Mouse (Mus musculus) lung, adult 2 months (tissue): ENCODE measurements around the gene Gjb4. TPM values are rescaled to one million over a fixed set of nuclear protein-coding genes. Genes with fewer than 3 reads are reported as not detected.
A peak's percentile ranks its signal among the peaks of the same experiment; 100 is the strongest.

Experiments used
- DNase-seq: peaks from one replicate; pipeline ENCODE4 v3.0.0; 2022
- H3K4me1 ChIP-seq: fragments of 200-500 bp; 2 replicates; pipeline ENCODE4 v1.6.1; 2011; ENCODE audit warnings: low read length; ENCODE audit not compliant: control insufficient read depth, insufficient read depth
- H3K4me3 ChIP-seq: fragments of 200-500 bp; replicated peaks from 2 replicates; pipeline ENCODE3; 2011; ENCODE audit warnings: low read depth, mild to moderate bottlenecking, control low read depth, low read length; ENCODE audit errors: extremely low read depth
- CTCF ChIP-seq: fragments of 200-500 bp; IDR thresholded peaks from 2 replicates; pipeline ENCODE4 v1.5.1; 2011; ENCODE audit warnings: mild to moderate bottlenecking, low read length, control low read depth; ENCODE audit not compliant: insufficient read depth
- POLR2A ChIP-seq: fragments of 200-500 bp; IDR thresholded peaks from 2 replicates; pipeline ENCODE4 v1.6.1; 2011; ENCODE audit warnings: low read depth, mild to moderate bottlenecking, control low read depth, low read length, borderline replicate concordance; ENCODE audit errors: extremely low read depth
- WGBS: fragments of 180-500 bp; shearing (Covaris S2); methylation state at CpG from one replicate; pipeline ENCODE4 v1.1.7; 2018; 5-methylcytosine and 5-hydroxymethylcytosine counted together
- polyA plus RNA-seq: library from polyadenylated mRNA; depleted of rRNA; stranded (reverse); fragments of >200 nt; gene quantifications from 2 replicates; pipeline ENCODE4 v1.2.3, GENCODE M21; 2012

Gene Gjb4
- polyA plus RNA-seq, 1 experiment = 3.7 TPM

GRCm38 (mm10) chr4:127330181-127331100 is 23.4 kb downstream of the Gjb4 start, which contains the start of gene Gjb3:
TSS of gene Gjb3 (minus strand) at chr4:127330844.
- WGBS = 3% methylated on average over 49 of the region's 49 CpGs
- H3K4me3 ChIP-seq = no peak within 1 kb of the TSS
- DNase-seq = no peak
- TF ChIP-seq CTCF = no peak
- no peak for TF ChIP-seq POLR2A
- no peaks in the 10 kb centered on the region for H3K4me1 ChIP-seq

GRCm38 (mm10) chr4:127329751-127330150 is 24.1 kb downstream of the Gjb4 start:
- no peak for TF ChIP-seq POLR2A
- TF ChIP-seq CTCF = no peak
- no peak overlapping the region for H3K4me3 ChIP-seq
- H3K4me1 ChIP-seq = no peaks in the 10 kb centered on the region
- no peak for DNase-seq
- WGBS = 2% methylated on average over 13 of the region's 13 CpGs

GRCm38 (mm10) chr4:127329046-127329445 is 24.8 kb downstream of the Gjb4 start:
- TF ChIP-seq CTCF (no peak), POLR2A (no peak)
- H3K4me3 ChIP-seq = no peak overlapping the region
- 19% methylated on average over 3 of the region's 3 CpGs for WGBS
- no peak for DNase-seq
- no peaks in the 10 kb centered on the region for H3K4me1 ChIP-seq

- H3K4me3 ChIP-seq = no peak overlapping the region
- H3K4me1 ChIP-seq = no peaks in the 10 kb centered on the region
- no peak for DNase-seq
- WGBS = 56% methylated on average over 7 of the region's 7 CpGs
- TF ChIP-seq CTCF (no peak), POLR2A (no peak)
Measured at GRCm38 (mm10) chr4:127328378-127328777, 25.5 kb downstream of the Gjb4 start.

GRCm38 (mm10) chr4:127327749-127328148 is 26.1 kb downstream of the Gjb4 start:
- no peak for DNase-seq
- no peaks in the 10 kb centered on the region for H3K4me1 ChIP-seq
- TF ChIP-seq POLR2A = no peak
- TF ChIP-seq CTCF = no peak
- WGBS = 52% methylated on average over 6 of the region's 6 CpGs
- no peak overlapping the region for H3K4me3 ChIP-seq

- no peak for TF ChIP-seq POLR2A
- no peak for TF ChIP-seq CTCF
- H3K4me1 ChIP-seq = no peaks in the 10 kb centered on the region
- no peak overlapping the region for H3K4me3 ChIP-seq
- no peak for DNase-seq
- WGBS = 26% methylated on average over 7 of the region's 7 CpGs
Measured at GRCm38 (mm10) chr4:127327258-127327657, 26.6 kb downstream of the Gjb4 start.

GRCm38 (mm10) chr4:127325276-127325675 is 28.6 kb downstream of the Gjb4 start:
- no peak for DNase-seq
- H3K4me1 ChIP-seq = no peaks in the 10 kb centered on the region
- 75% methylated on average over 5 of the region's 5 CpGs for WGBS
- H3K4me3 ChIP-seq = no peak overlapping the region
- TF ChIP-seq CTCF (no peak), POLR2A (no peak)

- Histone ChIP-seq H3K4me1 (no peaks in the 10 kb centered on the region), H3K4me3 (no peak overlapping the region)
- no peak for TF ChIP-seq POLR2A
- TF ChIP-seq CTCF = peak; percentile 91
- peak; percentile 71 for DNase-seq
- 6% methylated on average over 6 of the region's 6 CpGs for WGBS
Measured at GRCm38 (mm10) chr4:127324759-127325158, 29.1 kb downstream of the Gjb4 start.

GRCm38 (mm10) chr4:127324296-127324695 is 29.6 kb downstream of the Gjb4 start:
- no peaks in the 10 kb centered on the region for H3K4me1 ChIP-seq
- TF ChIP-seq POLR2A (no peak), CTCF (no peak)
- DNase-seq = no peak
- 70% methylated on average over 10 of the region's 10 CpGs for WGBS
- H3K4me3 ChIP-seq = no peak overlapping the region

GRCm38 (mm10) chr4:127323651-127324050 is 30.2 kb downstream of the Gjb4 start:
- Histone ChIP-seq H3K4me1 (no peaks in the 10 kb centered on the region), H3K4me3 (no peak overlapping the region)
- no peak for TF ChIP-seq CTCF
- WGBS = 62% methylated on average over 3 of the region's 3 CpGs
- no peak for DNase-seq

- DNase-seq = no peak
- Histone ChIP-seq H3K4me3 (no peak overlapping the region), H3K4me1 (no peaks in the 10 kb centered on the region)
- 2% methylated on average over 3 of the region's 3 CpGs for WGBS
- no peak for TF ChIP-seq POLR2A
- TF ChIP-seq CTCF = peak; percentile 87
Measured at GRCm38 (mm10) chr4:127319613-127320012, 34.3 kb downstream of the Gjb4 start.
